Mouse (Mus musculus): Measurements from ENCODE around the gene Ddx47. TPM values are rescaled to one million over a fixed set of nuclear protein-coding genes. Genes with fewer than 3 reads are reported as not detected.

The Ddx47 gene
- total and polyA plus RNA-seq, 2 experiments from 2014 or later, result 35.8 to 51.4 TPM

- no peaks in the 10 kb centered on the region for H3K9me3 ChIP-seq (replicated peaks; ENCODE audit: control insufficient read depth, low read length)
- no peak overlapping the region for H3K9ac ChIP-seq (replicated peaks; ENCODE audit: low read depth, low read length)
- no peak for ATAC-seq (ENCODE audit: insufficient read depth, low read depth)
- no peak overlapping the region for H3K27ac ChIP-seq (ENCODE audit: low read depth)
- no peak for TF ChIP-seq CTCF (IDR thresholded peaks at IDR 0.05; ENCODE audit: low read depth)
- TF ChIP-seq EP300 (IDR thresholded peaks at IDR 0.05; ENCODE audit: low read depth), result no peak
- H3K36me3 ChIP-seq (replicated peaks; ENCODE audit: control insufficient read depth, insufficient read depth, low read length), result no peaks in the 10 kb centered on the region
- 0 out of 2 replicates have a peak, but pooled peaks cover 8% of the 10 kb centered on the region for H3K4me1 ChIP-seq (ENCODE audit: control insufficient read depth, insufficient read depth)
- peak overlapping the region; percentile 17 for H3K4me3 ChIP-seq (ENCODE audit: low read depth, low read length)
- 5% methylated on average over 21 of the region's 21 CpGs for WGBS
- peak overlapping the region; percentile 50 for H3K4me2 ChIP-seq (ENCODE audit: low read depth, low read length)
- H3K27me3 ChIP-seq (ENCODE audit: control insufficient read depth, insufficient read depth, low read length), result no peaks in the 10 kb centered on the region
- peak; percentile 12 for DNase-seq (ENCODE audit: low spot score)
Measured at GRCm38 (mm10) chr6:135040275-135040871, 29.0 kb downstream of the Ddx47 start.

GRCm38 (mm10) chr6:135041930-135042329, 30.5 kb downstream of the Ddx47 start:
- H3K9me3 ChIP-seq (replicated peaks; ENCODE audit: control insufficient read depth, low read length), result no peaks in the 10 kb centered on the region
- TF ChIP-seq CTCF (IDR thresholded peaks at IDR 0.05; ENCODE audit: low read depth) (no peak), EP300 (IDR thresholded peaks at IDR 0.05; ENCODE audit: low read depth) (no peak)
- no peak overlapping the region for H3K27ac ChIP-seq (ENCODE audit: low read depth)
- no peak overlapping the region for H3K4me3 ChIP-seq (ENCODE audit: low read depth, low read length)
- WGBS, result 71% methylated on average over 3 of the region's 3 CpGs
- DNase-seq (ENCODE audit: low spot score) (no peak), ATAC-seq (ENCODE audit: insufficient read depth, low read depth) (no peak)
- 0 out of 2 replicates have a peak, but pooled peaks cover 8% of the 10 kb centered on the region for H3K4me1 ChIP-seq (ENCODE audit: control insufficient read depth, insufficient read depth)
- H3K9ac ChIP-seq (replicated peaks; ENCODE audit: low read depth, low read length), result no peak overlapping the region
- H3K27me3 ChIP-seq (ENCODE audit: control insufficient read depth, insufficient read depth, low read length), result no peaks in the 10 kb centered on the region
- no peaks in the 10 kb centered on the region for H3K36me3 ChIP-seq (replicated peaks; ENCODE audit: control insufficient read depth, insufficient read depth, low read length)
- H3K4me2 ChIP-seq (ENCODE audit: low read depth, low read length), result no peak overlapping the region

- Histone ChIP-seq H3K9me3 (replicated peaks; ENCODE audit: control insufficient read depth, low read length) (no peaks in the 10 kb centered on the region), H3K4me1 (ENCODE audit: control insufficient read depth, insufficient read depth) (no peaks in the 10 kb centered on the region), H3K27me3 (ENCODE audit: control insufficient read depth, insufficient read depth, low read length) (no peaks in the 10 kb centered on the region), H3K36me3 (replicated peaks; ENCODE audit: control insufficient read depth, insufficient read depth, low read length) (no peaks in the 10 kb centered on the region), H3K4me2 (ENCODE audit: low read depth, low read length) (no peak overlapping the region), H3K4me3 (ENCODE audit: low read depth, low read length) (no peak overlapping the region), H3K27ac (ENCODE audit: low read depth) (no peak overlapping the region), H3K9ac (replicated peaks; ENCODE audit: low read depth, low read length) (no peak overlapping the region)
- ATAC-seq (ENCODE audit: insufficient read depth, low read depth) (no peak), DNase-seq (ENCODE audit: low spot score) (no peak)
- TF ChIP-seq EP300 (IDR thresholded peaks at IDR 0.05; ENCODE audit: low read depth) (no peak), CTCF (IDR thresholded peaks at IDR 0.05; ENCODE audit: low read depth) (no peak)
- WGBS, result 59% methylated on average over 9 of the region's 9 CpGs
Measured at GRCm38 (mm10) chr6:135047276-135047675, 35.9 kb downstream of the Ddx47 start.

- 62% methylated on average over 6 of the region's 6 CpGs for WGBS
- no peaks in the 10 kb centered on the region for H3K27me3 ChIP-seq (ENCODE audit: control insufficient read depth, insufficient read depth, low read length)
- H3K4me3 ChIP-seq (ENCODE audit: low read depth, low read length), result no peak overlapping the region
- ATAC-seq (ENCODE audit: insufficient read depth, low read depth) (no peak), DNase-seq (ENCODE audit: low spot score) (no peak)
- no peaks in the 10 kb centered on the region for H3K4me1 ChIP-seq (ENCODE audit: control insufficient read depth, insufficient read depth)
- H3K9me3 ChIP-seq (replicated peaks; ENCODE audit: control insufficient read depth, low read length), result no peaks in the 10 kb centered on the region
- no peak for TF ChIP-seq EP300 (IDR thresholded peaks at IDR 0.05; ENCODE audit: low read depth)
- no peak for TF ChIP-seq CTCF (IDR thresholded peaks at IDR 0.05; ENCODE audit: low read depth)
- no peak overlapping the region for H3K27ac ChIP-seq (ENCODE audit: low read depth)
- H3K4me2 ChIP-seq (ENCODE audit: low read depth, low read length), result no peak overlapping the region
- H3K9ac ChIP-seq (replicated peaks; ENCODE audit: low read depth, low read length), result no peak overlapping the region
- no peaks in the 10 kb centered on the region for H3K36me3 ChIP-seq (replicated peaks; ENCODE audit: control insufficient read depth, insufficient read depth, low read length)
Measured at GRCm38 (mm10) chr6:135048509-135048908, 37.1 kb downstream of the Ddx47 start.

- no peak overlapping the region for H3K27ac ChIP-seq (ENCODE audit: low read depth)
- TF ChIP-seq CTCF (IDR thresholded peaks at IDR 0.05; ENCODE audit: low read depth) (no peak), EP300 (IDR thresholded peaks at IDR 0.05; ENCODE audit: low read depth) (no peak)
Measured at GRCm38 (mm10) chr6:135048956-135049355, 37.5 kb downstream of the Ddx47 start.

GRCm38 (mm10) chr6:135053789-135054188, 42.4 kb downstream of the Ddx47 start:
- Histone ChIP-seq H3K4me3 (ENCODE audit: low read depth, low read length) (no peak overlapping the region), H3K4me1 (ENCODE audit: control insufficient read depth, insufficient read depth) (no peaks in the 10 kb centered on the region), H3K9me3 (replicated peaks; ENCODE audit: control insufficient read depth, low read length) (no peaks in the 10 kb centered on the region), H3K4me2 (ENCODE audit: low read depth, low read length) (no peak overlapping the region), H3K36me3 (replicated peaks; ENCODE audit: control insufficient read depth, insufficient read depth, low read length) (no peaks in the 10 kb centered on the region), H3K9ac (replicated peaks; ENCODE audit: low read depth, low read length) (no peak overlapping the region), H3K27ac (ENCODE audit: low read depth) (no peak overlapping the region), H3K27me3 (ENCODE audit: control insufficient read depth, insufficient read depth, low read length) (no peaks in the 10 kb centered on the region)
- DNase-seq (ENCODE audit: low spot score) (no peak), ATAC-seq (ENCODE audit: insufficient read depth, low read depth) (no peak)
- WGBS, result 65% methylated on average over 3 of the region's 3 CpGs
- TF ChIP-seq EP300 (IDR thresholded peaks at IDR 0.05; ENCODE audit: low read depth) (no peak), CTCF (IDR thresholded peaks at IDR 0.05; ENCODE audit: low read depth) (no peak)

More at GRCm38 (mm10) chr6:135048956-135049355, 37.5 kb downstream of the Ddx47 start:
- Histone ChIP-seq H3K4me2 (ENCODE audit: low read depth, low read length) (no peak overlapping the region), H3K4me1 (ENCODE audit: control insufficient read depth, insufficient read depth) (no peaks in the 10 kb centered on the region), H3K9ac (replicated peaks; ENCODE audit: low read depth, low read length) (no peak overlapping the region), H3K27me3 (ENCODE audit: control insufficient read depth, insufficient read depth, low read length) (no peaks in the 10 kb centered on the region), H3K9me3 (replicated peaks; ENCODE audit: control insufficient read depth, low read length) (no peaks in the 10 kb centered on the region), H3K4me3 (ENCODE audit: low read depth, low read length) (no peak overlapping the region), H3K36me3 (replicated peaks; ENCODE audit: control insufficient read depth, insufficient read depth, low read length) (no peaks in the 10 kb centered on the region)
- DNase-seq (ENCODE audit: low spot score) (peak; percentile 55), ATAC-seq (ENCODE audit: insufficient read depth, low read depth) (peak; percentile 86)
- WGBS, result 55% methylated on average over 16 of the region's 16 CpGs
